Mouse (Mus musculus): ENCODE measurements around the gene Klrb1f. TPM values are rescaled to one million over a fixed set of nuclear protein-coding genes. Genes with fewer than 3 reads are reported as not detected.

Gene Klrb1f
- polyA plus RNA-seq, 1 experiment, result not detected

GRCm38 (mm10) chr6:129033397-129033796, 12.3 kb upstream of the Klrb1f start:
- H3K4me3 ChIP-seq, result no peak overlapping the region
- no peak overlapping the region for H3ac ChIP-seq (ENCODE audit: control insufficient read depth, insufficient read length)
- no peak overlapping the region for H3K4me2 ChIP-seq (ENCODE audit: low read depth)
- TF ChIP-seq E2F4 (IDR thresholded peaks at IDR 0.05; ENCODE audit: insufficient read depth) (no peak), POLR2AphosphoS2 (IDR thresholded peaks at IDR 0.05; ENCODE audit: insufficient read length, low read depth) (no peak), REST (IDR thresholded peaks at IDR 0.05; ENCODE audit: insufficient read depth, insufficient read length) (no peak), TCF12 (IDR thresholded peaks at IDR 0.05; ENCODE audit: insufficient read depth, poor library complexity, severe bottlenecking) (no peak), MAX (IDR thresholded peaks at IDR 0.05; ENCODE audit: low read depth) (no peak), POLR2A (IDR thresholded peaks at IDR 0.05; ENCODE audit: insufficient read length, low read depth) (no peak), MYOD1 (IDR thresholded peaks at IDR 0.05; ENCODE audit: control insufficient read depth in 1 of 3, insufficient read length in 2 of 3, low read depth in 2 of 3) (no peak), CEBPB (IDR thresholded peaks at IDR 0.05; ENCODE audit: insufficient read depth, poor library complexity, severe bottlenecking) (no peak)
- H3K79me2 ChIP-seq (ENCODE audit: control insufficient read depth, insufficient read depth), result no peaks in the 10 kb centered on the region
- no peaks in the 10 kb centered on the region for H3K36me3 ChIP-seq (ENCODE audit: control insufficient read depth, insufficient read depth)
- H3K27me3 ChIP-seq (ENCODE audit: control insufficient read depth, insufficient read depth, insufficient read length), result no peaks in the 10 kb centered on the region

- H3K4me3 ChIP-seq, result no peak overlapping the region
- TF ChIP-seq USF1 (IDR thresholded peaks at IDR 0.05; ENCODE audit: low read depth), result no peak
- no peak for TF ChIP-seq MAX (IDR thresholded peaks at IDR 0.05; ENCODE audit: low read depth)
- no peak for TF ChIP-seq E2F4 (IDR thresholded peaks at IDR 0.05; ENCODE audit: insufficient read depth)
- TF ChIP-seq MYOD1 (IDR thresholded peaks at IDR 0.05; ENCODE audit: control insufficient read depth in 1 of 3, insufficient read length in 2 of 3, low read depth in 2 of 3), result no peak
- TF ChIP-seq POLR2A (IDR thresholded peaks at IDR 0.05; ENCODE audit: insufficient read length, low read depth), result no peak
- TF ChIP-seq POLR2AphosphoS2 (IDR thresholded peaks at IDR 0.05; ENCODE audit: insufficient read length, low read depth), result no peak
- no peak for TF ChIP-seq MYOG (IDR thresholded peaks at IDR 0.05; ENCODE audit: control insufficient read depth in 1 of 3, insufficient read depth in 1 of 3, insufficient read length in 2 of 3, low read depth in 2 of 3)
- TF ChIP-seq REST (IDR thresholded peaks at IDR 0.05; ENCODE audit: insufficient read depth, insufficient read length), result no peak
- TF ChIP-seq TCF12 (IDR thresholded peaks at IDR 0.05; ENCODE audit: insufficient read depth, poor library complexity, severe bottlenecking), result no peak
- no peak for TF ChIP-seq CEBPB (IDR thresholded peaks at IDR 0.05; ENCODE audit: insufficient read depth, poor library complexity, severe bottlenecking)
- H3K79me2 ChIP-seq (ENCODE audit: control insufficient read depth, insufficient read depth), result no peaks in the 10 kb centered on the region
- no peak overlapping the region for H3K4me2 ChIP-seq (ENCODE audit: low read depth)
- no peaks in the 10 kb centered on the region for H3K27me3 ChIP-seq (ENCODE audit: control insufficient read depth, insufficient read depth, insufficient read length)
- no peak overlapping the region for H3ac ChIP-seq (ENCODE audit: control insufficient read depth, insufficient read length)
- no peaks in the 10 kb centered on the region for H3K36me3 ChIP-seq (ENCODE audit: control insufficient read depth, insufficient read depth)
These were observed 10.7 kb upstream of the Klrb1f start for GRCm38 (mm10) chr6:129035017-129035416.

- H3K4me3 ChIP-seq, result no peak overlapping the region
- no peaks in the 10 kb centered on the region for H3K36me3 ChIP-seq (ENCODE audit: control insufficient read depth, insufficient read depth)
- no peaks in the 10 kb centered on the region for H3K27me3 ChIP-seq (ENCODE audit: control insufficient read depth, insufficient read depth, insufficient read length)
- H3K4me2 ChIP-seq (ENCODE audit: low read depth), result no peak overlapping the region
- TF ChIP-seq SRF (IDR thresholded peaks at IDR 0.05; ENCODE audit: control insufficient read depth, insufficient read length, low read depth), result no peak
- TF ChIP-seq MYOG (IDR thresholded peaks at IDR 0.05; ENCODE audit: control insufficient read depth in 1 of 3, insufficient read depth in 1 of 3, insufficient read length in 2 of 3, low read depth in 2 of 3), result no peak
- TF ChIP-seq MYOD1 (IDR thresholded peaks at IDR 0.05; ENCODE audit: control insufficient read depth in 1 of 3, insufficient read length in 2 of 3, low read depth in 2 of 3), result no peak
- TF ChIP-seq POLR2A (IDR thresholded peaks at IDR 0.05; ENCODE audit: insufficient read length, low read depth), result no peak
- TF ChIP-seq MAX (IDR thresholded peaks at IDR 0.05; ENCODE audit: low read depth), result no peak
- TF ChIP-seq POLR2AphosphoS2 (IDR thresholded peaks at IDR 0.05; ENCODE audit: insufficient read length, low read depth), result no peak
- TF ChIP-seq TCF3 (IDR thresholded peaks at IDR 0.05; ENCODE audit: insufficient read length, low read depth), result no peak
- no peak for TF ChIP-seq CEBPB (IDR thresholded peaks at IDR 0.05; ENCODE audit: insufficient read depth, poor library complexity, severe bottlenecking)
- no peak for TF ChIP-seq REST (IDR thresholded peaks at IDR 0.05; ENCODE audit: insufficient read depth, insufficient read length)
- no peak for TF ChIP-seq E2F4 (IDR thresholded peaks at IDR 0.05; ENCODE audit: insufficient read depth)
- no peak for TF ChIP-seq USF1 (IDR thresholded peaks at IDR 0.05; ENCODE audit: low read depth)
- no peaks in the 10 kb centered on the region for H3K79me2 ChIP-seq (ENCODE audit: control insufficient read depth, insufficient read depth)
- no peak overlapping the region for H3ac ChIP-seq (ENCODE audit: control insufficient read depth, insufficient read length)
These were observed 9.4 kb upstream of the Klrb1f start for GRCm38 (mm10) chr6:129036326-129036725.

GRCm38 (mm10) chr6:129036890-129037463, 8.7 kb upstream of the Klrb1f start:
- H3K4me3 ChIP-seq, result no peak overlapping the region
- no peak overlapping the region for H3K4me2 ChIP-seq (ENCODE audit: low read depth)
- no peaks in the 10 kb centered on the region for H3K27me3 ChIP-seq (ENCODE audit: control insufficient read depth, insufficient read depth, insufficient read length)
- H3K79me2 ChIP-seq (ENCODE audit: control insufficient read depth, insufficient read depth), result no peaks in the 10 kb centered on the region
- TF ChIP-seq USF1 (IDR thresholded peaks at IDR 0.05; ENCODE audit: low read depth), result no peak
- TF ChIP-seq REST (IDR thresholded peaks at IDR 0.05; ENCODE audit: insufficient read depth, insufficient read length), result no peak
- TF ChIP-seq SRF (IDR thresholded peaks at IDR 0.05; ENCODE audit: control insufficient read depth, insufficient read length, low read depth), result no peak
- TF ChIP-seq E2F4 (IDR thresholded peaks at IDR 0.05; ENCODE audit: insufficient read depth), result no peak
- no peak for TF ChIP-seq MYOD1 (IDR thresholded peaks at IDR 0.05; ENCODE audit: control insufficient read depth in 1 of 3, insufficient read length in 2 of 3, low read depth in 2 of 3)
- no peak for TF ChIP-seq TCF12 (IDR thresholded peaks at IDR 0.05; ENCODE audit: insufficient read depth, poor library complexity, severe bottlenecking)
- TF ChIP-seq POLR2AphosphoS2 (IDR thresholded peaks at IDR 0.05; ENCODE audit: insufficient read length, low read depth), result no peak
- no peak for TF ChIP-seq MYOG (IDR thresholded peaks at IDR 0.05; ENCODE audit: control insufficient read depth in 1 of 3, insufficient read depth in 1 of 3, insufficient read length in 2 of 3, low read depth in 2 of 3)
- no peak for TF ChIP-seq MAX (IDR thresholded peaks at IDR 0.05; ENCODE audit: low read depth)
- H3K36me3 ChIP-seq (ENCODE audit: control insufficient read depth, insufficient read depth), result no peaks in the 10 kb centered on the region
- H3ac ChIP-seq (ENCODE audit: control insufficient read depth, insufficient read length), result no peak overlapping the region

GRCm38 (mm10) chr6:129041470-129041869, 4.2 kb upstream of the Klrb1f start:
- Histone ChIP-seq H3K4me3 (no peak overlapping the region), H3K79me2 (ENCODE audit: control insufficient read depth, insufficient read depth) (no peaks in the 10 kb centered on the region), H3K36me3 (ENCODE audit: control insufficient read depth, insufficient read depth) (no peaks in the 10 kb centered on the region), H3K27me3 (ENCODE audit: control insufficient read depth, insufficient read depth, insufficient read length) (no peaks in the 10 kb centered on the region), H3ac (ENCODE audit: control insufficient read depth, insufficient read length) (no peak overlapping the region), H3K4me2 (ENCODE audit: low read depth) (no peak overlapping the region)
- no peak for TF ChIP-seq MYOD1 (IDR thresholded peaks at IDR 0.05; ENCODE audit: control insufficient read depth in 1 of 3, insufficient read length in 2 of 3, low read depth in 2 of 3)
- TF ChIP-seq REST (IDR thresholded peaks at IDR 0.05; ENCODE audit: insufficient read depth, insufficient read length), result no peak
- no peak for TF ChIP-seq POLR2AphosphoS2 (IDR thresholded peaks at IDR 0.05; ENCODE audit: insufficient read length, low read depth)
- no peak for TF ChIP-seq E2F4 (IDR thresholded peaks at IDR 0.05; ENCODE audit: insufficient read depth)
- no peak for TF ChIP-seq USF1 (IDR thresholded peaks at IDR 0.05; ENCODE audit: low read depth)
- no peak for TF ChIP-seq TCF12 (IDR thresholded peaks at IDR 0.05; ENCODE audit: insufficient read depth, poor library complexity, severe bottlenecking)
- no peak for TF ChIP-seq SRF (IDR thresholded peaks at IDR 0.05; ENCODE audit: control insufficient read depth, insufficient read length, low read depth)
- TF ChIP-seq POLR2A (IDR thresholded peaks at IDR 0.05; ENCODE audit: insufficient read length, low read depth), result no peak
- TF ChIP-seq MAX (IDR thresholded peaks at IDR 0.05; ENCODE audit: low read depth), result no peak
- TF ChIP-seq MYOG (IDR thresholded peaks at IDR 0.05; ENCODE audit: control insufficient read depth in 1 of 3, insufficient read depth in 1 of 3, insufficient read length in 2 of 3, low read depth in 2 of 3), result no peak
- no peak for TF ChIP-seq CEBPB (IDR thresholded peaks at IDR 0.05; ENCODE audit: insufficient read depth, poor library complexity, severe bottlenecking)
- no peak for TF ChIP-seq TCF3 (IDR thresholded peaks at IDR 0.05; ENCODE audit: insufficient read length, low read depth)

Data from myocyte (in vitro differentiated cells).